Mouse (Mus musculus) kidney, embryonic 14.5 days (tissue): ENCODE measurements around the gene Mdga1. TPM values are rescaled to one million over a fixed set of nuclear protein-coding genes. Genes with fewer than 3 reads are reported as not detected.

Source experiments
- ATAC-seq: fragments of 200-750 bp; cut with Nextera tagmentation; 2 replicates; pipeline ENCODE4 v1.8.0; 2017; ENCODE audit warnings: moderate number of reproducible peaks, mild to moderate bottlenecking, moderate TSS enrichment, moderate library complexity; ENCODE audit not compliant: low FRiP score, low TSS enrichment
- H3K27ac ChIP-seq: fragments of 300-500 bp; sonication (generic); 2 replicates; pipeline ENCODE4 v1.5.1; 2014; ENCODE audit warnings: low read depth, mild to moderate bottlenecking, low read length, moderate library complexity, mixed read lengths
- H3K27me3 ChIP-seq: fragments of 300-500 bp; sonication (generic); 2 replicates; pipeline ENCODE4 v1.6.1; 2014; ENCODE audit warnings: mild to moderate bottlenecking, low read length; ENCODE audit not compliant: control insufficient read depth, insufficient read depth
- H3K36me3 ChIP-seq: fragments of 300-500 bp; sonication (generic); 2 replicates; pipeline ENCODE4 v1.6.1; 2014; ENCODE audit warnings: low read length, mixed read lengths; ENCODE audit not compliant: control insufficient read depth, insufficient read depth
- H3K4me1 ChIP-seq: fragments of 300-500 bp; sonication (generic); 2 replicates; pipeline ENCODE4 v1.6.1; 2014; ENCODE audit warnings: low read length, mixed read lengths; ENCODE audit not compliant: control insufficient read depth, insufficient read depth
- H3K4me2 ChIP-seq: fragments of 300-500 bp; sonication (generic); replicated peaks from 2 replicates; pipeline ENCODE4 v1.6.1; 2014; ENCODE audit warnings: low read depth, mild to moderate bottlenecking, low read length
- H3K4me3 ChIP-seq: fragments of 300-500 bp; sonication (generic); 2 replicates; pipeline ENCODE4 v1.5.1; 2014; ENCODE audit warnings: mild to moderate bottlenecking, low read length
- H3K9ac ChIP-seq: fragments of 300-500 bp; sonication (generic); 2 replicates; pipeline ENCODE4 v1.6.1; 2014; ENCODE audit warnings: low read depth, mild to moderate bottlenecking, low read length, moderate library complexity
- H3K9me3 ChIP-seq: fragments of 300-500 bp; sonication (generic); 2 replicates; pipeline ENCODE4 v1.6.1; 2016; ENCODE audit warnings: low read length; ENCODE audit not compliant: control insufficient read depth
- WGBS: fragments of 180-500 bp; shearing (Covaris S2); extraction: QIAGEN DNeasy Blood & Tissue Kit; methylation state at CpG from one replicate; pipeline ENCODE4 v1.1.7; 2014; 5-methylcytosine and 5-hydroxymethylcytosine counted together
- polyA plus RNA-seq: library from polyadenylated mRNA; unstranded; fragments of >200 nt; fragmentation: Nextera tagmentation; extraction: Ambion mirVana; gene quantifications from 2 replicates; pipeline ENCODE4 v1.2.1, GENCODE M21; 2014

Gene Mdga1
- polyA plus RNA-seq, 1 experiment from 2014 or later = 1.6 TPM

DNA sequence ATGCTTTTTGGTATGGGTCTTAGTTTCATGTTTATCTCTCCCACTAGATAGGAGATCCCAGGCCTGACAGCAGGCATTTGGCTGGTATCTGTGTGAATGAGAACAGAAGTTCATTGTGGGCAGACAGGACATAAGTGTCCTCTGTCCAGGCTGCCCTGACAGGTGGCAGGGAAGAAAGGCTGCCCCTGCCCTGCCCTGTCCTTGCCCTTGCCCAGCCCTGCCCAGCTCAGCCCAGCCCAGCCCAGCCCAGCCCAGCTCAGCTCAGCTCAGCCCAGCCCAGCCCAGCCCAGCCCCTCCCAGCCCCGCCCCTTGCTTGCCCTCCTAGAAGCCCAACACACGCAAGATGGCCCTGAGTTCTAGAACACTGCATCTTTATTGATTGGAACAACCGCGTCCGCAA is 142.3 kb downstream of the Mdga1 start:
- no peak for ATAC-seq
- H3K4me1 ChIP-seq = no peaks in the 10 kb centered on the region

GRCm38 (mm10) chr17:29824512-29825120 is 145.3 kb downstream of the Mdga1 start:
- Histone ChIP-seq H3K27me3 (no peaks in the 10 kb centered on the region), H3K4me3 (no peak overlapping the region), H3K36me3 (no peaks in the 10 kb centered on the region), H3K4me2 (no peak overlapping the region), H3K9me3 (no peaks in the 10 kb centered on the region), H3K27ac (no peak overlapping the region), H3K9ac (no peak overlapping the region), H3K4me1 (no peaks in the 10 kb centered on the region)
- WGBS = 77% methylated on average over 4 of the region's 4 CpGs
- no peak for ATAC-seq

More for the DNA sequence above, 142.3 kb downstream of the Mdga1 start:
- Histone ChIP-seq H3K4me2 (no peak overlapping the region), H3K9ac (no peak overlapping the region), H3K27ac (no peak overlapping the region), H3K9me3 (no peaks in the 10 kb centered on the region), H3K4me3 (no peak overlapping the region), H3K36me3 (no peaks in the 10 kb centered on the region), H3K27me3 (no peaks in the 10 kb centered on the region)
- 76% methylated on average over 5 of the region's 5 CpGs for WGBS

- no peak overlapping the region for H3K4me2 ChIP-seq
- H3K27ac ChIP-seq = no peak overlapping the region
- 66% methylated on average over 5 of the region's 5 CpGs for WGBS
- no peaks in the 10 kb centered on the region for H3K27me3 ChIP-seq
- no peaks in the 10 kb centered on the region for H3K36me3 ChIP-seq
- no peaks in the 10 kb centered on the region for H3K9me3 ChIP-seq
- H3K9ac ChIP-seq = no peak overlapping the region
- H3K4me3 ChIP-seq = no peak overlapping the region
- no peaks in the 10 kb centered on the region for H3K4me1 ChIP-seq
- ATAC-seq = no peak
Observed at GRCm38 (mm10) chr17:29824208-29824509, 145.7 kb downstream of the Mdga1 start.

DNA sequence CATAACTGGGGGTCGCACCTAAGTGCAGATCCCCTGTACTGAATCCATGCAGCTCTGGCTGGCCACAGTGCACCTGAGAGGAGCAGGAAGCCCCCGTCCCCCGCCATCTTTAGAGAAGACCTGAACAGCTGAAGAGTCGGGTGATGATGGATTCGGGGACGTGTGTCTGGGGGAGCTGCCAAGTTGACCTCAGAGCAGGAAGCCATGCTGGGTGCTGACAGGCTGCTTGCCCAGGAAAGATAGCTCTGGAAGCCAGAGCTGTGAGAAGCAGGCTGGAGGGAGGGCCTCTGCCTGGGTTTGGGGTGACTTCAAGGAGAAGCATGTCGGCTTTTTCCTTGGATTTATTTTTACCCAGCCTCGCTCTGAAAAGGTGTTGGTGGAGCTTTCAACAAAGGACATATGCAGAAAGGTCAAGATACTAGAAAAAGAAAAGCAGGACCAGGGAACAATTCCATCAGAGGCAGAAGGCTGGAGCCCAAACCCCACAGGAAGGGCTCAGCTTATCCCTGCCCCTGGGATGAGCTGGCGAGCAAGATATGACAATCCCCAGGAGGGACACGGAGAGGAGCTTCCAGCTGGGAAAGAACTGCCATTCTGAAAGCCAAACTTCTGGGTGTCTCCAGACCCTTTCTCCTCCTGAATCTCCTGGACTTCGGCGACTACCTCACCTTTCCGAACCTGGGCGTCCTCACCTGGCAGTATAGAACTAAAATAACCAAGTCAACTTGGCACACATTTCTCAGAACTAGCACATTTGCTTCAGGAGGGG is 146.3 kb downstream of the Mdga1 start:
- Histone ChIP-seq H3K27me3 (no peaks in the 10 kb centered on the region), H3K36me3 (no peaks in the 10 kb centered on the region), H3K4me3 (no peak overlapping the region), H3K9me3 (no peaks in the 10 kb centered on the region), H3K27ac (no peak overlapping the region), H3K4me2 (no peak overlapping the region), H3K4me1 (no peaks in the 10 kb centered on the region), H3K9ac (no peak overlapping the region)
- ATAC-seq = no peak
- 67% methylated on average over 14 of the region's 14 CpGs for WGBS

DNA sequence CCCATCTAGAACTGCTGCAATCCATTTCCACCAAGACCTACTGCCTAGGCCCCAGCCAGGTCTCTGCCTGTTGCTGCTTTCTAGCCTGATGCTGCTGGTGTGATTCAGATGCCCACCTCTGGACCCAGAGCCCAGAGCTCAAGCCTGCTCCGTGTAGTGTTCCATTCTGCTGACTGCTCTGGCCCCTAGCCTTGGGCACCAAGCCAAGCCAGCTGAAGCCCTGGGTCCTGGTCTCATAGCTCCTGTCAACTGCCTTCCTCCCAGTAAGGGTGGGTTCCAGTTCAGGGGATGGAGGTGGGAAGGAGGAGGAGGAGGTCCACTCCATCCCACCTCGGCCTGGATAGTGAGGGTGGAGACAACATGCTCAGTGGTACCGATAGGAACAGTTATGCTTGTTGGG is 150.3 kb downstream of the Mdga1 start:
- H3K4me3 ChIP-seq = no peak overlapping the region
- no peak overlapping the region for H3K27ac ChIP-seq
- H3K4me2 ChIP-seq = no peak overlapping the region
- 0 out of 2 replicates have a peak, but pooled peaks cover 3% of the 10 kb centered on the region for H3K4me1 ChIP-seq
- H3K9ac ChIP-seq = no peak overlapping the region
- H3K27me3 ChIP-seq = 0 out of 2 replicates have a peak, but pooled peaks cover 2% of the 10 kb centered on the region
- ATAC-seq = no peak
- WGBS = 72% methylated on average over 3 of the region's 3 CpGs
- no peaks in the 10 kb centered on the region for H3K9me3 ChIP-seq
- H3K36me3 ChIP-seq = no peaks in the 10 kb centered on the region

- 82% methylated on average over 7 of the region's 7 CpGs for WGBS
- H3K4me3 ChIP-seq = no peak overlapping the region
- no peak overlapping the region for H3K9ac ChIP-seq
- H3K27me3 ChIP-seq = 0 out of 2 replicates have a peak, but pooled peaks cover 2% of the 10 kb centered on the region
- H3K27ac ChIP-seq = no peak overlapping the region
- H3K4me1 ChIP-seq = peaks cover 3% of the 10 kb centered on the region; the same call in 1 of the 2 replicates
- H3K4me2 ChIP-seq = no peak overlapping the region
- ATAC-seq = no peak
- no peaks in the 10 kb centered on the region for H3K36me3 ChIP-seq
- no peaks in the 10 kb centered on the region for H3K9me3 ChIP-seq
Observed at GRCm38 (mm10) chr17:29818989-29819388, 150.9 kb downstream of the Mdga1 start.

GRCm38 (mm10) chr17:29818264-29818945 is 151.5 kb downstream of the Mdga1 start:
- Histone ChIP-seq H3K9ac (no peak overlapping the region), H3K4me2 (no peak overlapping the region), H3K4me3 (no peak overlapping the region), H3K4me1 (peaks cover 3% of the 10 kb centered on the region; the same call in 1 of the 2 replicates), H3K27ac (no peak overlapping the region), H3K36me3 (no peaks in the 10 kb centered on the region), H3K27me3 (0 out of 2 replicates have a peak, but pooled peaks cover 2% of the 10 kb centered on the region), H3K9me3 (no peaks in the 10 kb centered on the region)
- WGBS = 40% methylated on average over 11 of the region's 11 CpGs
- no peak for ATAC-seq

DNA sequence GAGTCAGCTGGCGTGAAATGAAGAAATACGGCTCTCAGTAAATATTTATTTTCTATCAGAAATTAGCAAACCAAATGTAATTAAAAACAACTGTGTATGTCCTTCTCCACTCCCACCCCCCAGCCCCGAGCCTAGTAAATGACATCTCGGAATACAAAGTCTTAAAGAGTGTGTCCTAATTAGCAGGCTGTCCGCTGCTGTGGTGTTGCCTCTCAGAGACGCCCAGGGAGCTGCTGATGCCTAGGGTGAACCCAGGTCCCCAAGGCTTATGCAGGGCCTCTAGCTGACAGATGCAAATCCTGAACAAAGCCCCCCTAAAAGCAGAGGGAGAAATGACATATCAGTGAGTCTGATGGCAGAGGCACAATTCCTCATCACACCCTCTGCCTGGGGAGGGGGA is 155.1 kb downstream of the Mdga1 start:
- H3K4me3 ChIP-seq = no peak overlapping the region
- no peak overlapping the region for H3K4me2 ChIP-seq
- H3K9ac ChIP-seq = no peak overlapping the region
- no peak overlapping the region for H3K27ac ChIP-seq
- 42% methylated on average over 6 of the region's 6 CpGs for whole genome bisulfite sequencing
- H3K27me3 ChIP-seq = 0 out of 2 replicates have a peak, but pooled peaks cover 2% of the 10 kb centered on the region
- peaks cover 3% of the 10 kb centered on the region; the same call in 1 of the 2 replicates for H3K4me1 ChIP-seq
- H3K36me3 ChIP-seq = no peaks in the 10 kb centered on the region
- no peaks in the 10 kb centered on the region for H3K9me3 ChIP-seq
- no peak for ATAC-seq

DNA sequence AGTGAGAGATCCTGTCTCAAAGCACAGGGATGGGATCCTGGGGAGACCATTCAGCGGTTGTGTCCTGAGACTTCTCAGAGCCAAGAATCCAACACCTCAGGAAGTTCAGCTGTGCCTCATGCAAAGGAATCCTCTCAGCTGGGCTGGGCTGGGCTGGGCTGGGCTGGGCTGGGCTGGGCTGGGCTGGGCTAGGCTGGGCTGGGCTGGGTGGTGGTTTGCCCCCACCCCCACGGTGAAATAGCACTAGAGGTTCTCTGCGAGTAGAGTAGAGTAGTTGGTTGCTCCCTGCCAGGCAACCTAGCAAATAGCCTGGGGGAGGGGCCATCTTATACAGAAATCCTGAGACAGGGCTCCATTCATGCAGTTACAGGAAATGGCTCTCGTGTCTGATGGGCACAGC is 156.6 kb downstream of the Mdga1 start:
- H3K4me2 ChIP-seq = no peak overlapping the region
- H3K4me1 ChIP-seq = peaks cover 2% of the 10 kb centered on the region; the same call in 1 of the 2 replicates
- no peak overlapping the region for H3K4me3 ChIP-seq
- no peak overlapping the region for H3K9ac ChIP-seq
- H3K27ac ChIP-seq = no peak overlapping the region
- ATAC-seq = peak; percentile 39; the same call in 1 of the 2 replicates
- 15% methylated on average over 4 of the region's 4 CpGs for WGBS
- H3K9me3 ChIP-seq = no peaks in the 10 kb centered on the region
- H3K36me3 ChIP-seq = no peaks in the 10 kb centered on the region
- H3K27me3 ChIP-seq = no peaks in the 10 kb centered on the region
